Mouse (Mus musculus) heart, embryonic 11.5 days (tissue): Measurements from ENCODE around the gene Pipox. TPM values are rescaled to one million over a fixed set of nuclear protein-coding genes. Genes with fewer than 3 reads are reported as not detected.

Source experiments
- ATAC-seq: fragments of 200-750 bp; cut with Nextera tagmentation; replicated peaks from 2 replicates; pipeline ENCODE4 v1.8.0; 2017; ENCODE audit warnings: moderate library complexity; ENCODE audit not compliant: insufficient number of reproducible peaks, low FRiP score, low TSS enrichment
- H3K27ac ChIP-seq: fragments of 300-500 bp; sonication (generic); 2 replicates; pipeline ENCODE4 v1.5.1; 2014; ENCODE audit warnings: mild to moderate bottlenecking, low read depth, low read length
- H3K27me3 ChIP-seq: fragments of 300-500 bp; sonication (generic); 2 replicates; pipeline ENCODE4 v1.6.1; 2014; ENCODE audit warnings: mild to moderate bottlenecking, low read length, mixed read lengths; ENCODE audit not compliant: control insufficient read depth, insufficient read depth
- H3K36me3 ChIP-seq: fragments of 300-500 bp; sonication (generic); 2 replicates; pipeline ENCODE4 v1.6.1; 2014; ENCODE audit warnings: mild to moderate bottlenecking, low read length, moderate library complexity, mixed read lengths; ENCODE audit not compliant: control insufficient read depth, insufficient read depth
- H3K4me1 ChIP-seq: fragments of 300-500 bp; sonication (generic); 2 replicates; pipeline ENCODE4 v1.6.1; 2014; ENCODE audit warnings: low read length; ENCODE audit not compliant: control insufficient read depth, insufficient read depth
- H3K4me2 ChIP-seq: fragments of 300-500 bp; sonication (generic); 2 replicates; pipeline ENCODE4 v1.6.1; 2014; ENCODE audit warnings: mild to moderate bottlenecking, moderate library complexity
- H3K4me3 ChIP-seq: fragments of 300-500 bp; sonication (generic); 2 replicates; pipeline ENCODE4 v1.5.1; 2014; ENCODE audit warnings: low read depth, low read length
- H3K9ac ChIP-seq: fragments of 300-500 bp; sonication (generic); 2 replicates; pipeline ENCODE4 v1.6.1; 2014; ENCODE audit warnings: mild to moderate bottlenecking, low read depth, low read length, moderate library complexity
- H3K9me3 ChIP-seq: fragments of 300-500 bp; sonication (generic); replicated peaks from 2 replicates; pipeline ENCODE4 v1.6.1; 2016; ENCODE audit warnings: low read length; ENCODE audit not compliant: control insufficient read depth
- WGBS: fragments of 180-500 bp; shearing (Covaris S2); extraction: QIAGEN DNeasy Blood & Tissue Kit; methylation state at CpG from one replicate; pipeline ENCODE4 v1.1.7; 2014; ENCODE audit not compliant: insufficient replicate concordance; 5-methylcytosine and 5-hydroxymethylcytosine counted together
- polyA plus RNA-seq: library from polyadenylated mRNA; unstranded; fragments of >200 nt; fragmentation: Nextera tagmentation; extraction: Ambion mirVana; gene quantifications from 2 replicates; pipeline ENCODE4 v1.2.1, GENCODE M21; 2014

The Pipox gene
- polyA plus RNA-seq, 1 experiment from 2014 or later: 2.4 TPM

DNA sequence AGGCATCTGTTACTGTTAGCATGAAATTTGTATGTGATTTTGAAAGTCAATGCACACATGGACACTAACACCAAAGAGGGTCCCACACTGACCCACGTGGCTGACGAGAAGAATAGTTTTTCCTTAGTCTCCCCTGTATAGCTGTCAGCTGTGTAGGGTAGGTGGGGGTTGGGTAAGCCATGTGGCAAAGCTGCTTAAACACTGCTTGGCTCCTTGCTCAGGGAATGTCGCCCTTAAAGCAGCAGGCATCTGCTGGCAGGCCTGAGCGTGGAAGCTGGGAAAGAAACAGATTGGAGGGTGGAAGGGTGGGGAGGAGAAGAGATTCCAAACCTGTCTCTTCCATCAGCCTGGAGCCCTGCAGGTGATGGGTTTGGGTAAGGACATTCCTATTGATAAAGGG, 22.5 kb downstream of the Pipox start:
- no peaks in the 10 kb centered on the region for H3K9me3 ChIP-seq
- H3K27ac ChIP-seq: no peak overlapping the region
- H3K4me2 ChIP-seq: no peak overlapping the region
- H3K4me3 ChIP-seq: no peak overlapping the region
- H3K27me3 ChIP-seq: no peaks in the 10 kb centered on the region
- no peaks in the 10 kb centered on the region for H3K36me3 ChIP-seq
- 21% methylated on average over 4 of the region's 4 CpGs for WGBS
- H3K9ac ChIP-seq: no peak overlapping the region
- peaks cover 31% of the 10 kb centered on the region for H3K4me1 ChIP-seq
- no peak for ATAC-seq

DNA sequence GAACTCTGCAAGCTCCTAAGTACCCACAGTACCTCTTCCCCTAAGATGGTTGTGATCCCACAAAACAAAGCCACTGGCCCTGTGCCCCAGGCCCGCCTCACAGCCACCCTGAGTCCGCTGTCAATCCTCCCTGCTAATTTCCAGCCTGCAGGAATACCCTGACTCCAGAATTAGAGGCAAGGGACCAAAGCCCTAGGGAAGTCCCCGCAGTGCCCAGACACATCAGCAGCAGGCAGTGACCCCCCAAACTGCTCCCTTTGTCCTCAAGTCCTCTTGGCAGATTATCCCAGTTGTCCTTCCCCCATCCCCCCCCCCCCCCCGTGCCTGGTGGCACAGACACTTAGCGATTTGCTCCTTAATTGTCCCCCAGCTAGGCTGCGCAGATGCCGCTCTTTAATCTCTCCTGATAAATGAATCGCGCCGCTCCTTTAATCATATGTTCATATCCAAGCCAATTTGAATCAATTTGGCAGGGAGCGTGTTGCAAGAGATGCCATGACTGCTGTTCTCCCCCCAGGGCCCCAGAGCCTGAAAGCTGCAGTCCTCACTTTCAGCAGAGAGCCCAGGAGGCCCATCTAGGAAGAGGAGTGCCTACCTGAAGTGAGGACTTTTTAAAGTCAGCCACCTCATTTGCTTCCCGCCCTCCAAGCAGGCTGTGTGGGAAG, 26.3 kb downstream of the Pipox start:
- Histone ChIP-seq H3K4me1 (peaks cover 15% of the 10 kb centered on the region), H3K36me3 (peaks cover 11% of the 10 kb centered on the region), H3K9me3 (no peaks in the 10 kb centered on the region), H3K4me3 (no peak overlapping the region), H3K9ac (no peak overlapping the region), H3K27me3 (no peaks in the 10 kb centered on the region), H3K4me2 (no peak overlapping the region), H3K27ac (no peak overlapping the region)
- WGBS: 33% methylated on average over 12 of the region's 12 CpGs
- no peak for ATAC-seq

DNA sequence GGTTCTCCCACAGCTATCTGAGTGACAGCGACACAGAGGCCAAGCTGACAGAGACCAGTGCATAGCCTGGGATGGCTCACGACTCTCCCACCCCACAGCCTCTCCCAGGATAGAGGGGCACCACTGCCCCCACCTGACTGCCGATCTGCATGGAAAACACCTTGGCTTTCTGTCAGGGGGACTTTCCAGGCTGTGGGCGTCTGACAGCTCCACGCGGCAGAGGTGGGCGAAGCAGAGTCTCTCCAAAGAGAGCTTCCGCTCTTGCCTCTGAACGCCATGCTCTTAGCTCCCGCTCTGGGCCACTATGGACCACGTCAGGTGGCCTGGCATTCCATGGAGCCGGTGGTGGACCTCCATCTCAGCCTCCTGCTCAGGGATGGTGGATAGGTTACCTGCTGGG, 29.1 kb downstream of the Pipox start:
- Histone ChIP-seq H3K9me3 (no peaks in the 10 kb centered on the region), H3K4me3 (no peak overlapping the region), H3K36me3 (peaks cover 11% of the 10 kb centered on the region), H3K27me3 (no peaks in the 10 kb centered on the region), H3K4me1 (peaks cover 9% of the 10 kb centered on the region), H3K27ac (no peak overlapping the region), H3K9ac (no peak overlapping the region), H3K4me2 (no peak overlapping the region)
- ATAC-seq: no peak
- 61% methylated on average over 12 of the region's 12 CpGs for WGBS

DNA sequence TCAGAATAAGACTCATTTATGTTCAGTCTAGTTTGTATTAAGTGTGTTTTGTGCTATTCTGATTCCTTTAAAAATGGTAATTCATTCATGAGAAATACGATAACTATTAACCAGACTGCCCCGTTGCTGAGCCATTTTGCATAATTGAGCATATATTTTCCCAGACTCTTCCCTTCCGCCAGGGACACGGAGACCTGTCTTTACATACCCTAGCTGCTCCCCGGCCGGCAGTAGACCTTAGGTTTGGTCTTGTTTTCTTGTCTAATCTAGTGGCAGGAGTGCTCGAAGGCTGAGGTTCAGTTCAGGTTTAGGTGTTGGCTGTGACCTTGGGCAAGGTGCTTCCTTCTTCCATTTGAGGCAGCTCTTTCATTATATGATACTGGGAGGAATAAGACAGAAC, 31.0 kb downstream of the Pipox start:
- no peak overlapping the region for H3K9ac ChIP-seq
- no peaks in the 10 kb centered on the region for H3K27me3 ChIP-seq
- H3K4me2 ChIP-seq: no peak overlapping the region
- H3K36me3 ChIP-seq: peaks cover 14% of the 10 kb centered on the region
- H3K4me1 ChIP-seq: peaks cover 9% of the 10 kb centered on the region
- no peak overlapping the region for H3K27ac ChIP-seq
- ATAC-seq: no peak
- H3K4me3 ChIP-seq: no peak overlapping the region
- WGBS: 85% methylated on average over 7 of the region's 7 CpGs
- no peaks in the 10 kb centered on the region for H3K9me3 ChIP-seq

DNA sequence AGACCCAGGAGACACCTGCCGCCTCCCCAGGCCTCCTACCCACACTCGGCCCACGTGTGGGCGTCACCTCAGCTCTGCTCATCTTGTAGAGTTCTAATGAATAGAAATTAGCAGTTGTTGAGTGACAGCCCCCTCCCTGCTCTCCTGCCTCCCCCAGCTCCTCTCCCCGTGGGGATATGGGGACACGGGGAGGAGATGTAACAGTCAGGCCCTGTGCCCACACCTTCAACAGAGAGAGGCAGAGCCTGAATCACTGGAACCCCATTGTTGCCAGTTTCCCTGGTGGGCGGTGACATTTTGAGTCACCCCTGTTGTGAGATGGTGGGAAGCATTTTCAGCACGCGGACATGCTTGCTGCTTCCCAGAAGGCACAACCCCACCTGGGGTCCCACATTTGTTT, 32.9 kb downstream of the Pipox start:
- H3K27ac ChIP-seq: no peak overlapping the region
- H3K9me3 ChIP-seq: no peaks in the 10 kb centered on the region
- no peaks in the 10 kb centered on the region for H3K27me3 ChIP-seq
- ATAC-seq: no peak
- no peak overlapping the region for H3K4me3 ChIP-seq
- peaks cover 10% of the 10 kb centered on the region for H3K36me3 ChIP-seq
- WGBS: 74% methylated on average over 9 of the region's 9 CpGs
- H3K4me2 ChIP-seq: no peak overlapping the region
- no peaks in the 10 kb centered on the region for H3K4me1 ChIP-seq
- H3K9ac ChIP-seq: no peak overlapping the region

DNA sequence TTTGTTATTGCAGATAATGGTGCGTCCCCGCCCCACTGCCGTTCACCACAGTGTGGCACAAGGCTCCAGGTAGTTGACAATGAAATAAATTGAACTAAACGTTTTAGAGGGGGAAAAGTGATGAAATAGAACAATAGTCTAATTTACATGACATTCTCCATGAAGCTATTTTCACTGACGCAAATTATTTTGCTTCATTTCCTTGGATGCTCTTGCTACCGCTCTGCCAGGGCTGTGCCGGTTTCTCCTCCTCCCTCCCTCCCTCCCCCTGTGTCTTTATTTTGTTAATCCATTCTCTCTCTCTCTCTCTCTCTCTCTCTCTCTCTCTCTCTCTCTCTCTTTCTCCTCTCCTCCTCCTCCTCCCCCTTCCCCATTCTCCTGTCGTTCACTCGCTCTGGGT, 35.3 kb downstream of the Pipox start:
- Histone ChIP-seq H3K9me3 (no peaks in the 10 kb centered on the region), H3K9ac (no peak overlapping the region), H3K4me3 (no peak overlapping the region), H3K27me3 (no peaks in the 10 kb centered on the region), H3K4me1 (0 out of 2 replicates have a peak, but pooled peaks cover 4% of the 10 kb centered on the region), H3K4me2 (no peak overlapping the region), H3K27ac (no peak overlapping the region), H3K36me3 (peaks cover 12% of the 10 kb centered on the region)
- ATAC-seq: no peak
- WGBS: 62% methylated on average over 9 of the region's 9 CpGs

DNA sequence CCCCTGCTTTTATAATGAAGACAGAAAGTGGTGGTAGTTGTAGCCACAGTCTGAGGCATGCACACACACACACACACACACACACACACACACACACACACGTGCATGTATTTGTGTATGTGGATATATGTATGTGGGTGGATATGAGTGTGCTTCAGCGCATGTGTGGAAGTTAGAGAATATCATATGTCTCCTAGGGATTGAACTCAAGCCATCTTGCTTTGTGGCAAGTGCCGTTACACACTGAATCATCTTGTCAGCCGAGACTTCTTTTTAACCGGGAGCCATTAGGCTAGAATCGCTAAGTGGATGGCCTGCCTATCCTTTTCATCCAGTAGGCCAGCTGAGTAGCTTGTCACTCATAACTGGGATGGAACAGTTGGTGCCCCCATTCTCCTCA, 36.8 kb downstream of the Pipox start:
- WGBS: 91% methylated on average over 6 of the region's 6 CpGs
- Histone ChIP-seq H3K4me2 (no peak overlapping the region), H3K9ac (no peak overlapping the region), H3K4me3 (no peak overlapping the region), H3K4me1 (0 out of 2 replicates have a peak, but pooled peaks cover 4% of the 10 kb centered on the region), H3K27me3 (no peaks in the 10 kb centered on the region), H3K9me3 (no peaks in the 10 kb centered on the region), H3K36me3 (peaks cover 19% of the 10 kb centered on the region), H3K27ac (no peak overlapping the region)
- no peak for ATAC-seq

DNA sequence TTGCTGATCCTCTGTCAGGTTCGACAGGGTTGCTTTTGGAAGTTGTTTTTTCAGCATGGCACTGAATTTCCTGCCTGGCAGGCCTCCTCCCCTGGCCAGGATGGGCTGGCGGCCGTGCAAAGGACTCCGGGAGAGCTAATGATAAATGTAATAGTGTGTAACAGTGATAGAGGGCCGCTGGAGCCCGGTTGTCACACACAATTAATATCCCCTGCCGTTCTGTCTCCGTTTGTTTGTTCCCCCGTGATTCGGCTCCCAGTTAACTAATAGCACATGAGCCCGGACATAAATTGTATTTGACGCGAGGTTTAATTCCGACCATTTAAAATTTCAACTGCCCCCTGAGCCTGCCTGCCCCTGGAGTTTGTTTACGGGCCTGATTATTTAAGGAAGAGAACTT, 38.5 kb downstream of the Pipox start:
- H3K27ac ChIP-seq: no peak overlapping the region
- WGBS: 52% methylated on average over 15 of the region's 15 CpGs
- peaks cover 4% of the 10 kb centered on the region; the same call in 1 of the 2 replicates for H3K4me1 ChIP-seq
- H3K9ac ChIP-seq: no peak overlapping the region
- H3K4me2 ChIP-seq: no peak overlapping the region
- no peaks in the 10 kb centered on the region for H3K9me3 ChIP-seq
- H3K27me3 ChIP-seq: no peaks in the 10 kb centered on the region
- no peak for ATAC-seq
- H3K36me3 ChIP-seq: peaks cover 29% of the 10 kb centered on the region
- H3K4me3 ChIP-seq: no peak overlapping the region

DNA sequence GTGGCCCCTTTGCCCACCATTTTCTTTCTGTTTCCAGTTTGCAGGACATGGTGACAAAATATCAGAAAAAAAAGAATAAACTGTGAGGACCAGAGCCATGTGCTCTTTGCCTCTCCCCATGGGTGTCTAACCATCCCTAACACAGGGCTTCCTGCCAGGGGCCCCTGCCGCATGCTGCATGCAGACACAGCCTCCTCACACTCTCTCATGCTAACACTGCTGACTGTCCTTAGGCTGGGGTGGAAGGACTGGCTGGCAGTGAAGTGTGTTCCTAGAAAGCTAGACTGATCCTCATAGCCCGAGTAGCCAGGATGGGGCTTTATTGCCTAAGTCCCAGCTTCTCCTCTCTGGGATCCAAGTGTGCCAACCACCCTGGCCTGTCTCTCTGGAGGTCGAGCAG, 39.3 kb downstream of the Pipox start:
- H3K9ac ChIP-seq: no peak overlapping the region
- peaks cover 29% of the 10 kb centered on the region for H3K36me3 ChIP-seq
- H3K4me3 ChIP-seq: no peak overlapping the region
- no peak for ATAC-seq
- WGBS: 52% methylated on average over 3 of the region's 3 CpGs
- H3K4me2 ChIP-seq: no peak overlapping the region
- no peaks in the 10 kb centered on the region for H3K27me3 ChIP-seq
- H3K4me1 ChIP-seq: peaks cover 4% of the 10 kb centered on the region; the same call in 1 of the 2 replicates
- no peak overlapping the region for H3K27ac ChIP-seq
- no peaks in the 10 kb centered on the region for H3K9me3 ChIP-seq
